Mouse (Mus musculus): ENCODE data around the gene Pdlim4. TPM values are rescaled to one million over a fixed set of nuclear protein-coding genes. Genes with fewer than 3 reads are reported as not detected.
A peak's percentile ranks its signal among the peaks of the same experiment; 100 is the strongest.

Pdlim4 gene
- polyA plus RNA-seq, 1 experiment from 2014 or later, result 16.4 TPM

- H3K4me2 ChIP-seq, result no peak overlapping the region
Observed at GRCm38 (mm10) chr11:54066400-54066799, 2.4 kb downstream of the Pdlim4 start.

GRCm38 (mm10) chr11:54065915-54066178 is 3.0 kb downstream of the Pdlim4 start:
- Histone ChIP-seq H3K4me1 (peaks cover 40% of the 10 kb centered on the region), H3K36me3 (no peaks in the 10 kb centered on the region), H3K9me3 (no peaks in the 10 kb centered on the region), H3K4me2 (no peak overlapping the region), H3K9ac (no peak overlapping the region), H3K27me3 (peaks cover 36% of the 10 kb centered on the region), H3K4me3 (no peak overlapping the region), H3K27ac (no peak overlapping the region)
- 69% methylated on average over 4 of the region's 4 CpGs for WGBS
- ATAC-seq (ENCODE audit: borderline replicate concordance, extremely low read depth, low FRiP score, low TSS enrichment), result no peak

More at GRCm38 (mm10) chr11:54066400-54066799, 2.4 kb downstream of the Pdlim4 start:
- Histone ChIP-seq H3K9ac (no peak overlapping the region), H3K36me3 (no peaks in the 10 kb centered on the region), H3K27me3 (peaks cover 36% of the 10 kb centered on the region), H3K4me1 (peaks cover 40% of the 10 kb centered on the region), H3K4me3 (no peak overlapping the region), H3K9me3 (no peaks in the 10 kb centered on the region), H3K27ac (no peak overlapping the region)
- WGBS, result 61% methylated on average over 5 of the region's 5 CpGs
- no peak for ATAC-seq (ENCODE audit: borderline replicate concordance, extremely low read depth, low FRiP score, low TSS enrichment)

GRCm38 (mm10) chr11:54065106-54065914 is 3.5 kb downstream of the Pdlim4 start:
- Histone ChIP-seq H3K9ac (no peak overlapping the region), H3K27me3 (peaks cover 30% of the 10 kb centered on the region), H3K36me3 (no peaks in the 10 kb centered on the region), H3K4me2 (no peak overlapping the region), H3K4me1 (peaks cover 44% of the 10 kb centered on the region), H3K4me3 (no peak overlapping the region), H3K27ac (no peak overlapping the region), H3K9me3 (no peaks in the 10 kb centered on the region)
- no peak for ATAC-seq (ENCODE audit: borderline replicate concordance, extremely low read depth, low FRiP score, low TSS enrichment)
- WGBS, result 72% methylated on average over 12 of the region's 12 CpGs

GRCm38 (mm10) chr11:54064412-54064978 is 4.3 kb downstream of the Pdlim4 start:
- ATAC-seq (ENCODE audit: borderline replicate concordance, extremely low read depth, low FRiP score, low TSS enrichment), result no peak
- H3K36me3 ChIP-seq, result no peaks in the 10 kb centered on the region
- H3K4me2 ChIP-seq, result no peak overlapping the region
- no peaks in the 10 kb centered on the region for H3K9me3 ChIP-seq
- H3K4me1 ChIP-seq, result peaks cover 48% of the 10 kb centered on the region
- H3K4me3 ChIP-seq, result no peak overlapping the region
- peaks cover 22% of the 10 kb centered on the region for H3K27me3 ChIP-seq
- WGBS, result 52% methylated on average over 3 of the region's 3 CpGs
- H3K9ac ChIP-seq, result no peak overlapping the region
- no peak overlapping the region for H3K27ac ChIP-seq

- Histone ChIP-seq H3K27ac (no peak overlapping the region), H3K4me3 (no peak overlapping the region), H3K9ac (no peak overlapping the region), H3K4me1 (peaks cover 39% of the 10 kb centered on the region), H3K4me2 (no peak overlapping the region), H3K27me3 (peaks cover 16% of the 10 kb centered on the region), H3K36me3 (no peaks in the 10 kb centered on the region), H3K9me3 (no peaks in the 10 kb centered on the region)
- ATAC-seq (ENCODE audit: borderline replicate concordance, extremely low read depth, low FRiP score, low TSS enrichment), result no peak
- WGBS, result 79% methylated on average over 10 of the region's 10 CpGs
Observed at GRCm38 (mm10) chr11:54063472-54063775, 5.4 kb downstream of the Pdlim4 start.

GRCm38 (mm10) chr11:54062753-54063471 is 5.9 kb downstream of the Pdlim4 start:
- ATAC-seq (ENCODE audit: borderline replicate concordance, extremely low read depth, low FRiP score, low TSS enrichment), result no peak

GRCm38 (mm10) chr11:54062086-54062752 is 6.6 kb downstream of the Pdlim4 start:
- H3K27me3 ChIP-seq, result peaks cover 8% of the 10 kb centered on the region; the same call in 1 of the 2 replicates
- no peak overlapping the region for H3K9ac ChIP-seq
- 64% methylated on average over 12 of the region's 12 CpGs for WGBS
- H3K36me3 ChIP-seq, result no peaks in the 10 kb centered on the region
- H3K9me3 ChIP-seq, result no peaks in the 10 kb centered on the region
- H3K27ac ChIP-seq, result no peak overlapping the region
- no peak overlapping the region for H3K4me3 ChIP-seq
- no peak for ATAC-seq (ENCODE audit: borderline replicate concordance, extremely low read depth, low FRiP score, low TSS enrichment)
- peaks cover 29% of the 10 kb centered on the region for H3K4me1 ChIP-seq
- H3K4me2 ChIP-seq, result no peak overlapping the region

More at GRCm38 (mm10) chr11:54062753-54063471, 5.9 kb downstream of the Pdlim4 start:
- Histone ChIP-seq H3K27me3 (peaks cover 13% of the 10 kb centered on the region; the same call in 1 of the 2 replicates), H3K4me2 (no peak overlapping the region), H3K4me3 (no peak overlapping the region), H3K9ac (no peak overlapping the region), H3K4me1 (peaks cover 36% of the 10 kb centered on the region), H3K27ac (no peak overlapping the region), H3K9me3 (no peaks in the 10 kb centered on the region), H3K36me3 (no peaks in the 10 kb centered on the region)
- WGBS, result 63% methylated on average over 9 of the region's 9 CpGs

GRCm38 (mm10) chr11:54060316-54060715 is 8.5 kb downstream of the Pdlim4 start:
- ATAC-seq (ENCODE audit: borderline replicate concordance, extremely low read depth, low FRiP score, low TSS enrichment), result 0 out of 2 replicates have a peak, but pooled peaks have one; percentile 39
- H3K36me3 ChIP-seq, result no peaks in the 10 kb centered on the region
- H3K4me1 ChIP-seq, result peaks cover 24% of the 10 kb centered on the region
- no peak overlapping the region for H3K4me2 ChIP-seq
- WGBS, result 23% methylated on average over 9 of the region's 9 CpGs
- H3K27me3 ChIP-seq, result peaks cover 4% of the 10 kb centered on the region; the same call in 1 of the 2 replicates
- H3K9ac ChIP-seq, result no peak overlapping the region
- no peak overlapping the region for H3K27ac ChIP-seq
- no peak overlapping the region for H3K4me3 ChIP-seq
- no peaks in the 10 kb centered on the region for H3K9me3 ChIP-seq

GRCm38 (mm10) chr11:54059526-54059925 is 9.3 kb downstream of the Pdlim4 start:
- Histone ChIP-seq H3K9ac (no peak overlapping the region), H3K4me2 (no peak overlapping the region), H3K4me3 (no peak overlapping the region), H3K36me3 (no peaks in the 10 kb centered on the region), H3K9me3 (no peaks in the 10 kb centered on the region), H3K27me3 (peaks cover 4% of the 10 kb centered on the region; the same call in 1 of the 2 replicates), H3K4me1 (peaks cover 21% of the 10 kb centered on the region), H3K27ac (no peak overlapping the region)
- 30% methylated on average over 1 of the region's 1 CpGs for WGBS
- no peak for ATAC-seq (ENCODE audit: borderline replicate concordance, extremely low read depth, low FRiP score, low TSS enrichment)

- Histone ChIP-seq H3K27ac (no peak overlapping the region), H3K4me3 (no peak overlapping the region), H3K9me3 (no peaks in the 10 kb centered on the region), H3K36me3 (no peaks in the 10 kb centered on the region), H3K4me1 (peaks cover 19% of the 10 kb centered on the region), H3K9ac (no peak overlapping the region), H3K4me2 (no peak overlapping the region), H3K27me3 (peaks cover 4% of the 10 kb centered on the region; the same call in 1 of the 2 replicates)
- WGBS, result 22% methylated on average over 6 of the region's 6 CpGs
- no peak for ATAC-seq (ENCODE audit: borderline replicate concordance, extremely low read depth, low FRiP score, low TSS enrichment)
Observed at GRCm38 (mm10) chr11:54058643-54059042, 10.2 kb downstream of the Pdlim4 start.

GRCm38 (mm10) chr11:54058056-54058617 is 10.7 kb downstream of the Pdlim4 start:
- WGBS, result 53% methylated on average over 10 of the region's 10 CpGs
- H3K4me1 ChIP-seq, result peaks cover 19% of the 10 kb centered on the region
- no peaks in the 10 kb centered on the region for H3K9me3 ChIP-seq
- peaks cover 4% of the 10 kb centered on the region; the same call in 1 of the 2 replicates for H3K27me3 ChIP-seq
- H3K4me2 ChIP-seq, result no peak overlapping the region
- H3K36me3 ChIP-seq, result no peaks in the 10 kb centered on the region
- H3K4me3 ChIP-seq, result no peak overlapping the region
- H3K27ac ChIP-seq, result no peak overlapping the region
- no peak overlapping the region for H3K9ac ChIP-seq
- no peak for ATAC-seq (ENCODE audit: borderline replicate concordance, extremely low read depth, low FRiP score, low TSS enrichment)

Data from lung, embryonic 15.5 days (tissue).